Mouse (Mus musculus): ENCODE measurements around the gene Csrp3.

Gene Csrp3

DNA sequence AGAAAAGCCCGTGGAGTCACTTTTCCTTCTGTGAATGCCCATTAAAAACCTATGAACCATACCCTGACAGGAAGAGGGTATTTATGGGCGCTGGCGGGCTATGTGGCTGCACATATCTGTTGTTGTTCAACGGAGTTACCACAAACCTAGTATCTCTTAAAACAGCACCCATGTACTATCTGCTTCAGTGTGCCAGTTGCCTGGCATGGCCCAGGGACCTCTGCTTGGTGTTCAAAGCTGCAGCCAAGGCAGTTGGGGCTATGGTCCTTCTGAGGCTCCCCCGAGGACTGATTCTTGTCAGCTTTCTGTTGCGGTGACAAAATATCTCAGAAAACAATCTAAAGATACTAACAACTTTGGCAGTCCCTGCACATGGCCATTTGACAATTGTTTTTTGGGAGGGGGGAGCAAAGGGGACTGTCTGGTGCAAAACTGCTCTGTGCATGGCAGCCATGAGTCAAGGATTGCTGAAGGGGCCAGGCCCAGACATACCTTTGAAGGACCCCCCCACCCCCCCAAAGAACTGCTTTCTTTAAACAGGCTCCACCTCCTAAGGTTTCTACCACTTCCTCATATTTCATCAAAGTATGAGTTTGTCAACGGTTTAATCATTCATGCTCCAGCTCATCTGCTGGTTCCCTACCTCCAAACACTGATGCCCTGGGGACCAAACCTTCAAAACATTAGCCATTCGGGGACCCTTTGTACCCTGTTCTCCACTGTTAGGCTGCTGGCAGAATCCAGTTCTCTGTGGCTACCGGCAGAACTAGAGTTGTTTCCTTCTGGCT is 17.0 kb upstream of the Csrp3 start:
- DNase-seq: no peak

DNA sequence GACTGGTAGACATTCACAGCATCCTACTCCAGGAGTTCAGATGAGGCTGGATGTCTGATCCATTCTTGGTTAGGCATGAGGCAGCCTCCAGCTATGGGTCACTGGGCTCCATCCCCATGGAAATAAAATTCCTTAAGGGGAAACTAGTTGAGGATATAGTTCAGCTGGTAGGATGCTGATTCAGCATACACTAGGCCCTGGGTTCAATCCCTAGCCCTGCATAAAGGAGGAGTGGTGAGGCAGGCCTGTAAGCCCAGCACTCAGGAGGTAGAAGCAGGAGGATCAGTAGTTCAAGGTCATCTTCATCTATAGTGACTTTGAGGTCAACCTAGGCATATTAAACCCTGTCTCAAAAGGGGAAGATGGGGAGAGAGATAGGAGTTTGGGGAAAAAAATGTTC is 16.4 kb upstream of the Csrp3 start:
- DNase-seq: no peak

DNA sequence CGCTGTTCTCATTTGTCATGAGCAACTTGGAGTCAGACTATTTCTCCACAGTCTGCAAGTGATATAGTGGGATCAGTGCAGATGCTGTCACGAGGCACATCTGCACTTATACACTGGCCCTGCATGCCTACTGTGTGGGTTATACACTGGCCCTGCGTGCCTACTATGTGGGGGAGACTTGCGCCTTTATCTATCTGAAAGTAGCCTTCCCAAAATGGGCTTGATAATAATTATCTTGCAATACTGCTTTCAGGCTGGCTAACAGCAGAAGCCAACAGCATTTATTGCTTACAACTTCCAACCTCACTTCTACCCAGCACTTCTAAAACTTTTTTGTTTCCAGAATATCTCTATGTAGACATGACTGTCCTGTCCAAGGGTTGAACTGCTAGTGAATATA is 14.0 kb upstream of the Csrp3 start:
- DNase-seq: no peak

DNA sequence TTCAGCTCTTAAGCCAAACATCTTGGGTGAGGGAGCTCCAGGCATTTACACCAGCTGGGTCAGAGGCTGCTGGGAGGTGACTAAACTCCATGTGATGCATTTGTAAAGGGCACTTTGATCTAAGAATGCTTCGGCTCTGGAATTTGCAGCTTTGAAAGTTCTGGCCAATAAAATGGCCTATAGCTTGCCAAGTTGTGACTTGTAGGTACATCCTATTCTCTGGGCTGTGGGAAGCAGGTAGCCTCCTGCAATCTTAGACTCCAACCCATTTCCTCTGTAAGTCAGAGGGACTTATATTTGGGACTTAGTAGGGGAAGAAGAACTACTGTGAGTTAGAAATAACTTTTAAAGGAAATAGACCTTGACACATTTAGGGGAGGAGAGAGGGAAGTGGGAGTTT is 13.1 kb upstream of the Csrp3 start:
- no peak for DNase-seq

DNA sequence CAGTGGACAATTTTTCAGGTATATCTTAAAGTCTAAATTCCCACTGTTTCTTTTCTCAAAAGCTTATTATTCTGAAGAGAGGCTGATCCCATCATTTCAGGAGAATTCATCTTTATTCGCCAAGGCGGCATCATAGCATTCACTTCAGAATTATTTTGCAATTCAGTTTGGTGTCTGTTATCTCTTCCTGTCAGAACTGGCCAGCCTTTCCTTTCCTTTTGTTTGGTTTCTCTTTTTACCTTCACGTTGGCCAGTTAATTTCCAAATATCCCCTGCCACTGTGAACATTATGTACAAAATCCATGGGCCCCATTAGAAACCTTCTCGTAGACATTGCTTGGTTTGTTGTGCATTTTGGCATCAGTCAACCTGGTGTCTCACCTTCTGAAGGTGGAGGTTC is 11.5 kb upstream of the Csrp3 start:
- DNase-seq: no peak

DNA sequence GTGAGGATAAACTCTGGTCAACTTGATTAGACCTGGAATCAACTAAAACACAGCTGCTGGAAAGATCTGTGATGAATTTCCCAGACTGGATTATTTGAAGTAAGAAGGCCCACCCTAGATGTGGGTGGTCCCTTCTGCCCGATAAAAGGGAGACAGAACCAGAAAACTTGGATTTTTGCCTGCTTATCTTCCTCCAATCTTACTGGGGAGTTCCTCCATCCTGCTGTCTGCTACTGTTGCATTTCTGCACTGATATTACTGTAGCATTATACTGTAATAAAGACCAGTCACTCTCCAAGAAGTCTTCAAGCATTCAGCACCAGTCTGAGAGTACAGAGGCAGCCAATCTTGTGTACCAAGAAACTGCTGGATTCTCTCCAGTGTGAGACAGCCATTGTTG is 10.4 kb upstream of the Csrp3 start:
- no peak for DNase-seq

DNA sequence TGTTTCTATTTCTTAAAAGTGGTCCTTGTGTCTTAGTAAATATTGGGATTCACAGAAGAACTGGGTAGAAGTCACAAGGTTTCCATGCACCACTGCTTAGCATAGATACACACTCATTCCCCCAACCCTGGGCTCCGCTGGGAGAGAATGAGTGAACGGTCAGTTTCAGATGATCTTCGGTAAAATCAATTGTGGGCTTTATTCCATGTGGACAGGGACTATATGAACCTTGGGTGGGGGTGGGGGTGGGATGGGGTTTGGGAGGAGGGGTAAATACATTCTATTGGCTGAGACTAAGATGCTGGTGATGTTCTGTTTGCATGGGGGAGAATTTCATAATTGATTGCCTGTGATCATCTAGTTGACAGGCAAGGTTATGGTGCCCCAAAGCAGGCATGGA is 7.6 kb upstream of the Csrp3 start:
- DNase-seq: no peak

DNA sequence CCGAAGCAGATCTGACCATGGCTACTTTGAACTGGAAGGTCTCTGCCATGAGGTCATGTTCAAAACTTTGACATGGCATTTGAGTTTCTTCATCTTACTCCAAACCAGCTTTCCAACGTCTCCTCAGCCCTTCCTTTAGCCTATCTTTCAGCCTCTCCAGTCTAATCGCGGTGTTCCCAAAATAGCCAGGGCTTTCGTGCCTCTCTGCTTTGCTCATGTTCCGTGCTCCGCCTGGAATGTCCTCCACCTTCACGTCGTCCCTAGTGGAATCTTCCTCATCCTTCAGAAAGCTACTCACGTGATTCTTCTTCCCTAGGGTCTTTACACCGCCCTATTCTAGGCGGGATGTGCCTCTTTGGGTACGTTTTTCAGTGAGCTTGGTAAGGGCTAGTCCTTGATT is 5.7 kb upstream of the Csrp3 start:
- DNase-seq: no peak

DNA sequence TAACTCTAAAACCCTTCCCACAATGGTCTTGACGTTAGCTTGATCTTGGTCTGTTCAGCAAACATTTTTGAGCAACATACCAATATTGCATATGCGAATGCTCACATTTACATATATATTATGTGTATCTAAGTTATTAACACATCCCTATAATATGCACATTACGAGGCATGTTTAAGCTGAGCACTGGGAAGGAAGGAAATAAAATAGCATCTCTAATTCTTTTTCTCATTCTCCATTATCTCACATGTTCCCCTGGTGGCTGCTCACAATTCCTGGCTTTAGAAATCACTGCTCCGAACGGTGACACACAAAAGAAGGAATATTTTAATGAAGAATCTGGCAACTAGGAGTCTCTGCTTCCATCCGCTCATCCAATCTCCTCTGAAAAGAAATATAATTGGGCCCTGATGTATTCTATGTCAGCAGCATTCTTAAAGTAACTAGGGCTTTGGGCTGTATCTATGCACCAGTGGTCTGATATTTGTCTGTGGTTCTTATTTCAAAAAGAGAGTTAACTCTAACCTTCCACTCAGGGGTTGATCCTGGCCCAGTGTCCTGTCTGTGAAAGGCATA is 3.8 kb upstream of the Csrp3 start:
- no peak for DNase-seq

DNA sequence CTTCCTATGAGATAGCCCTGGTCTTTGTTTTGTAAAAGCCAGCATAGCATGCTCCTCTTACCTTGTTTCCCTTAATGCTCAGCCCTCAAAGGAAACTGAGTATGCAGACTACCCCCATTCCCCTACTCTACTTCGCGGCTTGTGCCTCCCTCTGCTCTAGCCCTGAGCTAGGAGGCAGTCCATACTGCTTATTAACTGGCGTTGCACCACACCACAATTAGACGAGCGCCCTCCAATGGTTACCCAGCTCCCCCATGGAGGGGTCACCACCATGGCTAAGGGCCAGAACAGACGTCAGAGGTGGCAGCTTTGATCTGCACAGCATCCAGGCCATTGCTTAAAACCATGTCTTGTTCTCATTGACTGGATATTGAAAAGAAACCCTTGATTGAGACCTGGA is 1.1 kb downstream of the Csrp3 start:
- DNase-seq: no peak

DNA sequence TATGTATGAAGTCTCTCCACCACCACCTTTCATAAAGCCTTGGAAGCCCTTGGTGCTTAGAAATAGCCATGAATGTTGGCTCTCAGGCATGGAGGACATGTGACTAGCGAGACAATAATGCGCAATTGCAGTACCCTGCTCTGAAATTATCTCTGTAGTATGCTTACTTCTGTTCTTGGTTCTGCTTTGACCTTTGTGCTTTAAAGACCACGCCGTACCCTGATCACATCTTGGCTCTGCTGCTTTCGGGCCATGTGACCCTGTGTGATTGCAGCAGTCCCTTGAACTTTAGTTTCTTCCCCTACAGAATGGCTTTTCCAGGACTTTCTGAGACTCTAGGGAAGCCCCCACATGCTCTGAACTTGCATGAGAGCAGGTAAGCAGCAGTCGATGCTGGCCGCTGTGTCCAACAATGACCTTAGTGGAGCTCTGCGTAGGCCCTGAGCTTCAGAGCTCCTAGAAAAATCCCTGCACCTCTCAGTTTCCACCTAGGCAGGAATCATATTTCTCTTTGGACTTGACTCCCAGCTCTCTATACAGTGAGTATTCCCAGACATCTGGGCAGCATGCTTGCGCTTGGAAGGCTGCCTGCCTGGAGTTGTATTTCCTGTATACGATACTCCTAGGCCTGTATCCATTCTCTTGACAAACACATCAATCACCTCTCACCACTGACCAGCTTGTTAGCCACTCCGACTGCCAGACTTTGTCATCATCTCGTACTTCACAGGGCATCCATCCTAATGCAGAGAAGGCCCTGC is 2.4 kb downstream of the Csrp3 start:
- DNase-seq: no peak

DNA sequence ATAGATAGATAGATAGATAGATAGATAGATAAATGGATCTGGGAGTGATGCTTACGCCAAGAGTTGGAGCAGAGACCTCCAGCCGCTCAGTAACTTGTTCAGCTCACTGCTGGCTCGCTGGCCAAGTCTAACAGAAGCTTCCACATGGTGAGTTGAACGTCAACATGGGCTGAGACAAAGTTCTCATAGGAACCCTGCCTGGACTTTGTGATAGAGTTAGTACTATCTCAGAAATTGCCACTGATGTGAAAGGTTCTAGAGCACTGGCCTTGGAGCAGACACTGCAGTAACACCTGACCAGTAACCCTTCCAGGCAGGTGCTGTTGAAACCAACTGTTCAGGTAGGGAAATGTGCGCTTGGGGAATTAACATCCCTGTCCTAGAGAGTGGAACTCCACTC is 4.3 kb downstream of the Csrp3 start:
- no peak for DNase-seq

DNA sequence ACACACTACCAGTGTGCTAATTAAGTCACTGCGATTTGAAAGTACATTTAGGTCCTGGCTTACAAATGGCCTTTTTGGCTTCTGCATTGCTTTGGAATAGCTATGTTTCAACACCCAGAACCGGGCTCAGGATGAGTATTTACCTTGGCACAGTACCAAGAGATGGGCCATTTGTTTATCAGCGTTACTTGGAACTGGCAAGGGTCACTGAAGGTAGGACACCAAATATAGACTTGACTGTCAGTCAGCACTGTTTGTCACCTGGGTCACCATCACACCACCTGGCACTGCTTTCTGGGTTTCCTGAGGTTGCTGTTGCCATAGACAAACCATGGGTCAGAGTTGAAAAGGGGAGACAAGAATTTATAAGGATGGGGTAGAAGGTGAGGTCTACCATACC is 5.5 kb downstream of the Csrp3 start:
- no peak for DNase-seq

DNA sequence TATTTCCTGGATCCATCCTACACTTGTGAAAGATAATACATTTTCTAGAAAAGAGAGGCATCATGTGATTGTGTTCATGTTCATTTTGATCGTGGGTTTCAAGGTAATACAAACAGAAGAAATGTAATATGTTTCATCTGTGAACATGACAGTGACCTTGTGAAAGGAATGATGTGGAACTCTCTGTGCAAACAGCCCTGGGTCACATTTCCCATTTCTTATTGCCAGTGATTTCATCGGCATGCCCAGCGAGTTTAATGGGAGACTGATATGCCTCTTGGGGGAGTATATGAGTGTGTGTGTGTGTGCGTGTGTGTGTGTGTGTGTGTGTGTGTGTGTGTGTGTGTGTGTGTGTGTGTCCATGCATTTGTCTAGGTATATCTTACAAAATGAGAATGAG is 6.3 kb downstream of the Csrp3 start:
- no peak for DNase-seq

DNA sequence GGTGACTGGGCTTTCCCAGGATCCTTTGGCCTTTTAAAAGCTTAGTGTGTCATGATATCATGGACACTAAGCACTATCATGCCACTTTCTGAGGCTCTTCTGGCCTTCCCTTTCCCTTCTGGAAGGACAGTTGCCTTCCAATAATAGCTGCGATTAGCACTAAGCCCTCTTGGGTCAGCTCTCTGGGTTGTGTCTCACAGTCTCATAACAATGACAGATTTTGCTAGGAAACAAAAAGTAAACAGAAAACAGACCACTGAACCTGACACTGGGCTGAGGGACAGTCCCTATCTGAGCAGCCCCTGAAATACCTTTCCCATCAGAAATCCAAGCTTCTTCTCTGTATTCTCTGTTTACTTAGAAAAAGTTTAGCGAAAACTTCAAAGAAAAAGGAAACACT is 7.3 kb downstream of the Csrp3 start:
- DNase-seq: no peak

DNA sequence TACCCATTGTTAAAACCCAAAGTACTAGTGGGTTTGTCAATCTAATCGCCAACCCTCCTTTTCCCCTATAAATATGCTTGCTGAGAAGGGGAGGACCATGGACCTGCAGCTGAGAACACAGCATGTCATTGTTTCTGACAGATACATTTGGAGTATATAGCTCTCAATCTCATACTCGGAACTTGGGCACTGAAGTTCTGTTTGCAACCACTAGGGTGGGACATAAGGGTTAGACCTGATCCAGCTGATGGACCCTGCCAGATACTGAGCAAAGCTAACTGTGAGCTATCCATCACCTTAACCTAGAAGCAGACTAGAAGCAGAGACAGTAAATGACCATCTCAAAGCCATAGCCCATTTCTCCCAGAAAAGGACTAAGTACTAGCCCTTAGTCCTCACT is 9.4 kb downstream of the Csrp3 start:
- no peak for DNase-seq

DNA sequence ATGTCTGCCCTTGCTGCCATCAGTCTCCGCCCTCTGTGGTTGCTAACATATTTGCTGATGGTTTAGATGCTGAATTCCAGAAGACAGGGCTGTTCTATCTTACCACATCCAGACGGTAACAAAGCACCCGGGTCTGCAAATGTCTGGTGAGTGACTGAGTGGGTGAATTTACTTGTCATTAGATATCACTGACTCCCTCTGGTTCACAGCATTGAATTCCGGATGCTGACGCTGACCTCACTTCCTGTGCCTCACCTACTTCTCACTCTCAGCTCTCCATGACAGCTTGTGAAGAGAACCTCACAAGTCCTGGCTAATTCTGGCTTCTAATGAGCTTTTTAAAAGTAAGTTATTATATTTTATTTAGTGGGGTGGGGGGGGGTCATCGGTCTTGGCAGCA is 10.9 kb downstream of the Csrp3 start:
- DNase-seq: no peak

DNA sequence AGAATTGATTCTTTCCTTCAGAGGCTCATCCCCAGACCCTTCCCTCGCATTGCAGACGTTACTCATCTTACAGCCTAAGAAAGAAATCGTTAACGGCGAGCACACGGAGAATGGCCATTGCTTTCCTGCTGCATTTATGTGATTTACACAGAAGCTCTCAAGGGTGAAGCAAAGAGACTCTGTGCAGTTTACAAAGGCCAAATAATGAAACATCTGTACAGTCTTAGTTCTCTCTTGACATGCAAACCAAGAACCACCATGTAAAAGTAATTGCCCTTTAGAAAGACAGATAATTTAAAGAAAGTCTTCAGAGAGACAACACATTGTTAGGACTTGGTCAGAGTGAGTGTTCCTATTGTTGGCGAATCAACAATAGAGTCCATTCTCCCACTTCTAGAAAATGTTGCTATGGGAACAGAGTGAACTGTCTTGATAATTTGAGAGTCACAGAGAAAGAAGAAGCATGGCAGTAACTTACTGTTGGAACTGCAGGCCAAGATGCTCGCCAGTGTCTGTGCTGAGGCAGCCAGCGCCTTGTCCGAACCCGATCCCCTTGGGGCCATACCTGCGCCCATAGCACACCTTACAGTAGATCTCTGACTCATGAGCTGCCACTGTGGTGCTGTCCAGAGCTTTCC is 12.7 kb downstream of the Csrp3 start:
- no peak for DNase-seq

DNA sequence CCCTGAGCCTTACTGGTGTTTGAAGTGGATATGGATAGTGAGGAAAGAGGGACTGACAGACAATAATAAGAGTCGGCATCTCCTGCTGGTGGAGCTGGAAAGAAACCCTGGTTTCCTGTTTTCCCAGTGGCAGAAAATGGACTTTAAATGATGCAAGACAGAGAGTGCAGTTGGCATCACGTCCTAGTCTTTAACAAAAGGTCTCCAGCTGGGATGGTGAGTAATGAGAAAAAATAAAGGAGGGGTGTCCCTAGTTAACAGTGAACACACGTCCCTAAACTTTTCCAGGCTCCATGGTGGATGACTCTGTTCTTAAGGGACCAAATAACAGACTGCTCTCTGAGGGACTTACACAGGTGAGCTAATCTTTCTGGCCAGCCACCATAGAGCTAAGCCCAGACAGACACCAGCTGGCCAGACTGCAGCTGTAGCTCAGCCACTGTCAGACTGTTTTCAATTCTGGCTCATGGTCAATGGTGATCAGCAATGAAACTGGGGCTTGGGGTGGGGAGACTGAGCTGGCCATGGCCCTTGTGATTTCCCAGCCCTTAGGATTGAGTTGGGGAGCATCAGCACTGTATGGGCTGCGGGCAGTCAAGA is 13.4 kb downstream of the Csrp3 start:
- DNase-seq: no peak

DNA sequence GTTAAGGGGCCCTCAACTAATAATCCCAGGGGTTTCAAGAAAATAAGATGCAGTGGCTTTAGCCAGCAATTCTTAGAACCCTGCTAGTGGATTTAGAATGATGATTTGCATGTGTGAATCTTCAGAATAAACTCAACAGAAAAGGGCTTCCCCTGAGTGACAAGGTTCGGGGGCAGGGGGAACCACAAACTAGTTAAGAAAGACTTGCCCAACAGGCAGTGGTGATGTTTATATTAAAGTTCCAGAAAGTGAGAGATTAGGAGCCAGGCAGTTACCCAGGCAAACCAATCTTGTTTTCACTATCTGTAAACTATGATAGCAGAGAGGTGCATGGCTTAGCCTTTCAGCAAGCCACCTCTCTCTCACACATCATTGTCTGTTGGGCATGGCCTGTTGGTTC is 15.1 kb downstream of the Csrp3 start:
- DNase-seq: no peak

DNA sequence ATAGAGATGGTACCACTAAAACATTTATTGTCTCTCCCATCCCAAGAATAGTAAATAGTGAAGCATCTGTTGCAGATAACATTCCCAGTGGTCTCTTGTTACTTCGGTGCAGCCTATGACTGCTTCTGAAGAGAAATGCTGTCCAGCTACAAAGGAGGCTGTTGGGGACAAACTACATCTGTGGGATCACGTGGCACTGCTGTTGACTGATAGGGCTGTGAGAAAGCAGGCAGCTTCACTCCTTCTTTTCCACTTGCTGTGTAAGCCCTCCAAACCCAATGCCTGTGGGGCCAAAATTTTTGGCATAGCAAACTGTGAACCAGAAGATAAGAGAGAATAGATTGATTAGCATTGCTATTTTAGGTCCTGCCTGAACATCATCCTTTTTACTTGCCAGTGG is 17.4 kb downstream of the Csrp3 start:
- DNase-seq: no peak

DNA sequence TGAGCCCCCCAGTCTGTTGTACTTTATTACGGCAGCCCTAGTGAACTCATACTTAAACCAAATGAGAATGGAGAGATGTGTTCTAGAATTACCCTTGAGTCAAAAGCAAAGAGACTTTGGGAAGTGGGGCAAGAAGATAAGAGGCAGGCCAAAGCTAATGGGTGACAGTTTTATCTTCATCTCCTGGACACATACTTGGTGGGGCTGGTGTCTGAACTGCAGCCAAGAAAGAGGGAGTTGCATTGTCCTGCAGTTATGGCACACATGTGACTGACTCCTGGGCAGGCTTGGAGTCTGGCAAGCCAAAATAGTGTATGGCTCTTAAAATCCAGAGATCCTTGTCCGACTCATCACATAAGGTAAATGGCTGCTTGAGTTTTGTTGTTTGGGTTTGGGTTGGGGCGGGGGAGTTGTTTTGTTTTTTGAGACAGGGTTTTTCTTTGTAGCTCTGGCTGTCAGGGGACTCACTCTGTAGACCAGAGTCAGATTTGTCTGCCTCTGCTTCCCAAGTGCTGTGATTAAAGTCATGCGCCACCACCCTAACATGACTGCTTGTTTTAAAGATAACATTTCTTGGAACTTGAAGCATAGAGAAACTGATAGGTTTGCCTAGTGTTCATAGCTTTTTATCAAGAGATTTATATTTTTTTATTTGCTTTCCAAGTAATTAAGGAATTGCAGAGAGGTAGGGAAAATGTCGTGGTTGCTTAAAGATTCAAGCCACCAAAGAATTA is 18.5 kb downstream of the Csrp3 start:
- DNase-seq: no peak

DNA sequence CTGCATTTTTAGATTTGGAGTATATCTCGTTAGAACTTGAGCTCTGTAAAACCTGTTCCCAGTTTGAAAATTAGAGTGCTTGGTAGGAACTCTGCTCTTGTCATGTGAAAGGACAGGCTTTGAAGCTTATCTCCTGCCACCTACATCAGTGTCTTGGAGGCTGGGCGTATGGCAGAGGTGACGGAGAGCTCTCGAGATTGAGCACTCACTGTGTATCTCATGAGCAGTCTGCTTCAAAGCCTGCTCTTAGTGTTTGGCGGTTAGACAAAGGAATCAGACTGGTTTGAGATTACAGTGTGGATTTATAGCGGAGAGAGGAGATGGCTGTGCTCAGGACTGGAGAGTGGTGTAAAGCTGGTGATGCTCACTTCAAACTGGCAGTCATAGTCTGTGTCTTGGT is 22.7 kb downstream of the Csrp3 start:
- no peak for DNase-seq
